Mouse (Mus musculus) right cerebral cortex, postnatal 4 days (tissue): ENCODE measurements around the gene Grk4.
A peak's percentile ranks its signal among the peaks of the same experiment; 100 is the strongest.

Experiments used
- DNase-seq: peaks from one replicate; pipeline ENCODE4 v3.0.0-alpha.2; 2022

Gene Grk4

DNA sequence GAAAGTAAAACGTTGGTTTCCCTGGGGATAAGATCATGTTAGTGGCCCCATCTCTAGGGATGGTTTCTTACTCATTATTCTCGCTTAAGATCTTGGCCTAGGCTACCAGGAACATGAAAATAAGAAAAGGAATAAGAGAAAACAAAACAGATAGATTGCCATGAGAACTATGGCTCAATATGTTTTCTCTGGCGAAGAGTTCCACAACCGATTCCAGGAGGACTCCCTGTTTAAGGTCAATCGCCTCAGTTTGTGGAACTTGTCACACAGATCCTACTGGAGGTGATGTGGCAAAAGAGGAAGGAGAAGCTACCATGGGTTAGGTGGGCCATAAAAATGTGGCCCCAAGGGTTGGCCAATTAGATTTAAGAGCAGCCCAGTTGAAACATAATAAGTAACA is 54.6 kb downstream of the Grk4 start:
- no peak for DNase-seq

DNA sequence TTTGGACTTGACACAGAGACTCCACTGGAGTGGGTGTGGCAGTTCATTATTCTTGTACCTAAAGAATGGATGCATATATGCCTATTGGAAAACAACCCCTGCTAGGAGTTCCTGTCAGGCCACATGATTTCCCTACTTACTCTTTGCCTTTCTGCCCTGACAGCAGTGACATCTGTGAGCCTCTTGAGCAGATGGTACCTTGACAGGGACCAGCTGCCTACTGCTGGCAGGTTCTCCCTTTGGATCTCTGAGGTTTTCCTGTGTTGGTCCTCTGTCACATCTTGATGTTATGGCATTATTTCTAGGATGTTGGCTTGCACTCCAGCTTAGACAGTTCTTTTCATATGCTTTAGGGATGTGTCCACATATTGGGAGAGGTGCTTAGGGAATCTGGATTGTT is 69.0 kb downstream of the Grk4 start:
- no peak for DNase-seq

DNA sequence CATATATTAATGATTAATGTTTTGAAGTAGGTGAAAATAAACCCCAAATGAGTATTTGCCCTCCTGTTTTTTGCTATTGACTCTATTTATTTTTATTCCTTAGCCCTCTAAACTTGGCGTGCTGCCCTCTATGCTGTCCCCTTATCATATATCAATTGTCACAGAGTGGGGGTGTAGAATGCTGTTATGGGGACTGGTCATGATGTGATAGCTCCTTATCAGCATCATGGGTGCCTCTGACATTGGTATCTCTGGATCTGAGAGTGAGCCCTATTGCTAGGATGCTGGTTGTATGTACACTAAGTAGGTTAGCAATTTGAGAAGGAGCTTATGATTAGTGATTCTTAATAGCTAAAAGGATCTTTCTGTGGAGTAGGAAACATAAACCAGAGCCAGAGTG is 70.1 kb downstream of the Grk4 start:
- no peak for DNase-seq

DNA sequence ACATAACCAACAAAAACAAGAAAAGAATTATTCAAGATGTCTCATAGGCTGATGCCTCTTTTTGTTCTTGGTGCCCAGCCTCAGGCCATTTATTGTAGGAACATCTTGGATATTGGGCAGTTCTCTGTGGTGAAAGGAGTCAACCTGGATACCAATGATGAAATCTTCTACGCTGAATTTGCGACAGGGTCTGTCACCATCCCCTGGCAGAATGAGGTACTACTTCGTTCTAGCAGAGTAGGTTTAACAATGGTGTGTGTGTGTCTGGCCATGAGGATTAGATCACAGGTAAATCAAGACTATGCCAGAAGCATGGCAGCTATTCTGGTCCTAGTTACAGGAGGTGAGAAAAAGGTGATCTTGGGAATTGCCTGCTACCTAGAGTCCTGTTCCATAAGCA is 91.3 kb downstream of the Grk4 start:
- no peak for DNase-seq

DNA sequence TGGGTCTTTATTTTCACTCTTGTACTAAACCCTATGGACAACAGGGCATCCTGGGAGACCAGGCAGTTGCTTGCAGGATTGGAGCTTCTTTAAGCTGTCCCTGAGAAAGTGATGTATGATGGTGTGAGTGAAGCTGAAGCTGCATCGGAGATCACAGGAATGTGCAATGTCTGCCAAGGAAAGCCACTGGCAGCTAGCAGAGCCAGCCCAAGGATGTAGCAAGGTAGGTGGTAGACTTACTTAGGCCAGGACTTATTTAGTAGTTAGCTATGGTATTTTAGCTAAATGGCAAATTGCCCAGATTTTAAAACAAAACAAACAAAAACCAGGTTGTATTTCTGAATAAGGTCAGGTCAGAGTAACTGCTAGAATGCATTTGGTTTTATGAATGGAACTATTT is 98.6 kb downstream of the Grk4 start:
- no peak for DNase-seq

DNA sequence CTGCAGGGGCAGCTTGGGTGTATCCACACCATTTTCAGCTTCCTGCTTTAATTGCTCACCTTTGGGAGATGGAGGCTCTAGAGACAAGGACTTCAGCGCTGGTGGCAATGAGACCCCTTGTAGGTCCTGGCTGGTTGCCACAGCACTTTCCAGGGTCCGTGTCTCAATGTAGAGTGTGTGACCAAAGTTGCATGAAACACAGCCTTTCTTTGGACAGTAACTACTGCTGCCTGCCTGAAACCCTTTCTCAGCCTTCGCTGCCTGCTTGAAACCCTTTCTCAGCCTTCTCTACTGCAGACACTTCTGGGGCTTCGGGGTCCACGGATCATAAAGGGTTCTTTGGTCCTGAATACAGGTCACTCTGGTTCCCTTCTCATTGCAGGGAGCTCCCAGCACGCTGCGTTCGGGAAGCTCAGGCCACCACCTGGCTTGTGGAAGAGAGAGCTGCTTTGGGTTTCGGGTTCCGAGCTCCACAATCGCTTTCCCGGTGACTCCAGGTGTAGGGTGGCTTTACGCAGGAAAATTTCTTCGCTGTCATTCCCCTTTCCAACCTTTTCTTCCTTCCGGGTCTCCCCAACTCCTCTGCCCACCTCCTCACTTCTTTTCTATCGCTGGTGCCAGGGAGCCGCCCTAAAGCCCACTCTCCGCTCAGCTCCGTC is 100.8 kb downstream of the Grk4 start:
- peak; percentile 34 for DNase-seq

DNA sequence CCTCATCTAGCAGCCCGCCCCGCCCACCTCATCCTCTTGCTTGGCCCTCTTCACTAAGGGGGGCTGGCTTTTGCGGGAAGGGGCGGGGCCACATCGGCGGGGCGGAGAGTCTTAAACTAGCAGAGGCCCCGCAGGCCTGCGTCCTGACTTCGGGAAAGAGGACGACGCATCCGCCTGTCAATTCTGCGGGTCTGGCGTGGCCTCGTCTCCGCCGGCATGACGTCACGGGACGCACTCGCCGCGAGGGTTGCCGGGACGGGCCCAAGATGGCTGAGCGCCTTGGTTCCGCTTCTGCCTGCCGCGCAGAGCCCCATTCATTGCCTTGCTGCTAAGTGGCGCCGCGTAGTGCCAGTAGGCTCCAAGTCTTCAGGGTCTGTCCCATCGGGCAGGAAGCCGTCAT is 101.3 kb downstream of the Grk4 start, which contains the start of gene Htt:
Gene Htt (plus strand): TSS at position 232 of the 400 bp plus-strand sequence.
- peak; percentile 95 for DNase-seq

DNA sequence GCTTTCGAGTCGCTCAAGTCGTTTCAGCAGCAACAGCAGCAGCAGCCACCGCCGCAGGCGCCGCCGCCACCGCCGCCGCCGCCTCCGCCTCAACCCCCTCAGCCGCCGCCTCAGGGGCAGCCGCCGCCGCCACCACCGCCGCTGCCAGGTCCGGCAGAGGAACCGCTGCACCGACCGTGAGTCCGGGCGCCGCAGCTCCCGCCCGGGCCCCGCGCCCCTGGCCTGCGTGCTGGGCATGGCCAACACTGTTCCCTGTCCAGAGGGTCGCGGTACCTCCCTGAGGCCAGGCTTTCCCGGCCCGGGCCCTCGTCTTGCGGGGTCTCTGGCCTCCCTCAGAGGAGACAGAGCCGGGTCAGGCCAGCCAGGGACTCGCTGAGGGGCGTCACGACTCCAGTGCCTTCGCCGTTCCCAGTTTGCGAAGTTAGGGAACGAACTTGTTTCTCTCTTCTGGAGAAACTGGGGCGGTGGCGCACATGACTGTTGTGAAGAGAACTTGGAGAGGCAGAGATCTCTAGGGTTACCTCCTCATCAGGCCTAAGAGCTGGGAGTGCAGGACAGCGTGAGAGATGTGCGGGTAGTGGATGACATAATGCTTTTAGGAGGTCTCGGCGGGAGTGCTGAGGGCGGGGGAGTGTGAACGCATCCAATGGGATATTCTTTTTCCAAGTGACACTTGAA is 101.9 kb downstream of the Grk4 start:
- DNase-seq, result peak; percentile 22

DNA sequence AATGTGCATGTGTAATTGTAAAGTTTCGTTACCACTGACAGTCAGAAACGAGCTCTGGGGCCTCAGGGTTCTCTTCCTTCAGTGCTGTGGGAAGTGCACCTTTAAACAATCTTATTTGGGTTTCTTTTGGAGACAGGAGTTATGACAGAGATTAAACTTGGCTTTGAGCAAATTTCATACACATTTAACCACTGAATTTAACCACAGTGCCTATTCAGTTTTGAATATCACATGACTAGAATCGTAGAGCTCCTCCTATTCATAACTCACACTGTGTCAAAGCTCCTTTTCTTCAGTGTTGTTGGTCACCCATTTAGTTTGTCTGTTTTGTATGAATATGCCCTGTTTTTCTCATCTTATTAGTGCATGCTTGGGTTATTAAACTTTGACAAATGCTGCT is 111.6 kb downstream of the Grk4 start:
- DNase-seq, result no peak

DNA sequence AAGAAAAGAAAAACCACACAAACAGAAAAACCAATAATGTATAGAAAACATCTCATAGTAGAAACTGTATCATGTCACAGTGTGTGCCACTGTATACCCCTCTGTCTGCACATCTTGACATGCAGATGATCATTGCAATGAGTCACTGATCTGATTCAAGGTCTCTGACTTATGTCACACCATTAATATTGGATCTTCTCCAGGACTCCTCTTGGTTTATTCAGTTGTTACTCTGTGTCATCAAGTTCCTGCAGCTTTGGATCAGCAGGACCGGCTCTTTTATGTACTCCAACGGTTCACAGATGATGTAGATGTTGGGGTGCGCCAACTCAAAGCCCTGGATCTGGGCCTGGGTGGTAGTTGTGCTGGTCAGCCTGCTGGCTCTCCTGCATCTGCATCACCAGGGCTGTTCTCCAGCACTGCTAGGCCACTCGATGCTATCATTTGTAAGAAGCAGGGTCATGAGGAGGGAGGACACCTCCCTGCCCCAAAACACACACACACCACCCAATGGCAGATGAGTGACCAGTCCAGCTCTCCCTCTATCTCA is 112.6 kb downstream of the Grk4 start:
- DNase-seq, result no peak

DNA sequence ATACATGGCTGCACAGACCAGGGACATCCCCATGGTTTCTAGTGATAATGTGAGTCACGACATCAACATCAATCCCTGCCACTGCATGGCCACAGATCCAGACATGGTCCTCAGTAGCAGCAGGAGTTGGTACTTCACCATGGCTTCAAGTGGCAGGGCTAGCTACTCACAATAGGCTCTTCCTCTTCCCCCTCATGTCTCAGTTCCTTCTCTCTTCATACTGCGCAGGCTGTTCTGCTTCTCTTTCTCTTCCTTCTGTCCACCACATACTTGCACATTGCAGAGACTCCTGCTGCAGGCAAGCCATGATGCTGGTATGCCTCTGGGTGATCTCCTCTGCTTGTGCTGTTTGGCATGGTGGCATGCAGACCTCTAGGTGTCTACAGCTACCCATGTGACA is 113.2 kb downstream of the Grk4 start:
- no peak for DNase-seq

DNA sequence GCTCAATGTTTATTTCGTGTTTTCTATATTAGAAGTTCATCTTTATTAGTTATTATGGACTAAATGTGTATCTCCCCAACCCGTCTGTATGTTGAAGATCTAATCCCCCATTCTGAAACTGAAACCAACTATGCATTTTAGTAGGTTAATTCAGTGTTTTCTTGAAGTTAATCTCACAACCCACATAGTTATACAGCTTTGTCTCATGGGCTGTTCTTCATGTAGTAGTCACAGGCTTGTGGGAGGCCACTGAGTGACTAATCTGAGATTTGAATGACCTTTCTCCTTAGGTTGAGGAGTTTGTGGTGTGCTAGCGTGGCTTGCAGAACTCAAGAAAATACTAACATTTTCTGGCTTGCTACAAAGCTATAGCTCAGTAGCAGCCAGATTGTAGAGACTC is 124.8 kb downstream of the Grk4 start:
- DNase-seq, result no peak

DNA sequence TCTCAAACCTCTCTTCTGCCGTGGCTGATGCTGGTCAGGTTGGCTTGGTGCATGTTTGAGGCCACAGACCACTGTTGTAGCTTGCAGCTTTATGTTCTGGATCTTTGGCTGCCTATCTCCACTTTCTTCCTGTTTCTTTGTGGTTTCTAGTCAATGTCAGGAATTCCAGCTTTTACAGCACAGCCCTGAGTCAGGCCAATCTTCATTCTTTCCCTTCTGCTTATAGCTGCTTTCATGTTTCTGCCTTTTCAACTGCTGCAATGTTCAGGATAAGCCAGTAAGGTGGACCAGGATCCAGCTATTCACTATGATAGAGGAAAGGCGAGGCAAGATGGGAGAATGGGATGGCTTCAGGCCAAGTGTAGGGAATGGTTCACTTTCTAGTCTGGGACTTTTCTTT is 131.0 kb downstream of the Grk4 start:
- no peak for DNase-seq

DNA sequence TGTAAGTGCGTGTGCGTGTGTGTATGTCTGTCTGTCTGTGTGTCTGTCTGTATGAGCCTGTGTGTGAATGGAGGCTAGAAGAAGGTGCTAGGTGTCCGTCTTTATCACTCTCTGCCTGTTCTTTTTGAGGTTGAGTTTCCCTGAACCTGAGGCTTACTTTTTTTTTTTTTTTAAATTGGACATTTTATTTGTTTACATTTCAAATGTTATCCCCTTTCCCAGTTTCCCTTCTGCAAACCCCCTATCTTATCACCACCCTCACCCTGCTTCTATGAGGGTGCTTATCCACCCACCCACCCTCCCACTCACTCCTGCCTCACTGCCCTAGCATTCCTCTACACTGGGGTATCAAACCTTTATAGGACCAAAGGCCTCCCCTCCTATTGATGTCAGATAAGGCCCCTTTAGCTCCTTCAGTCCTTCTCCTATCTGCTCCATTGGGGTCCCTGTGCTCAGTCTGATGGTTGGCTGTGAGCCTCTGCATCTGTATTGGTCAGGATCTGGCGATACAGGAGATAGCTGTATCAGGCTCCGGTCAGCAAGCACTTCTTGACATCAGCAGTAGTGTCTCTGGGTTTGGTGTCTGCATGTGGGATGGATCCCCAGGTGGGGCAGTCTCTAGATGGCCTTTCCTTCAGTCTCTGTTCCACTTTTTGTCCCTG is 140.2 kb downstream of the Grk4 start:
- no peak for DNase-seq
